Mouse (Mus musculus): ENCODE data around the gene Aox1.
"Not testable (repeated sequence)": the region's sequence is repeated elsewhere in the genome, so short reads cannot be mapped to it uniquely, and the experiment has no call there.

The Aox1 gene

GRCm38 (mm10) chr1:58029636-58030117 lies at the start of gene Aox1:
Aox1 (plus strand) TSS chr1:58029931.
- in situ Hi-C loops (cut with MboI, MseI), result loop anchor here (5.0 kb wide), 1 partner anchor 597 kb away; no protein-coding TSS in a partner anchor

GRCm38 (mm10) chr1:57989052-57989600 lies 40.6 kb upstream of the Aox1 start:
- in situ Hi-C loops (cut with MboI, MseI), result no loop called here

- in situ Hi-C loops (cut with MboI, MseI), result no loop called here
Measured at GRCm38 (mm10) chr1:57991277-57991676, 38.5 kb upstream of the Aox1 start.

GRCm38 (mm10) chr1:57995432-57996132 lies 34.1 kb upstream of the Aox1 start, which contains the start of gene Sgo2a:
Sgo2a (plus strand) TSS chr1:57995971.
- in situ Hi-C loops (cut with MboI, MseI), result no loop called here

GRCm38 (mm10) chr1:57996133-57996615 lies 33.6 kb upstream of the Aox1 start:
- in situ Hi-C loops (cut with MboI, MseI), result no loop called here

GRCm38 (mm10) chr1:57998146-57998545 lies 31.6 kb upstream of the Aox1 start:
- in situ Hi-C loops (cut with MboI, MseI), result no loop called here

- in situ Hi-C loops (cut with MboI, MseI), result not testable (repeated sequence)
Measured at GRCm38 (mm10) chr1:58006388-58006787, 23.3 kb upstream of the Aox1 start.

- in situ Hi-C loops (cut with MboI, MseI), result no loop called here
Measured at GRCm38 (mm10) chr1:58018856-58019255, 10.9 kb upstream of the Aox1 start, which contains the start of gene Kctd18. Kctd18 (minus strand) TSS chr1:58018956.

GRCm38 (mm10) chr1:58027707-58028106 lies 2.0 kb upstream of the Aox1 start:
- in situ Hi-C loops (cut with MboI, MseI), result no loop called here

GRCm38 (mm10) chr1:58030156-58030871 lies 583 bp downstream of the Aox1 start:
- in situ Hi-C loops (cut with MboI, MseI), result loop anchor here (5.0 kb wide), 1 partner anchor 598 kb away; no protein-coding TSS in a partner anchor

- in situ Hi-C loops (cut with MboI, MseI), result loop anchor here (5.0 kb wide), 1 partner anchor 599 kb away; no protein-coding TSS in a partner anchor
Measured at GRCm38 (mm10) chr1:58031160-58031769, 1.5 kb downstream of the Aox1 start.

GRCm38 (mm10) chr1:58037306-58037705 lies 7.6 kb downstream of the Aox1 start:
- in situ Hi-C loops (cut with MboI, MseI), result not testable (repeated sequence)

- in situ Hi-C loops (cut with MboI, MseI), result no loop called here
Measured at GRCm38 (mm10) chr1:58045076-58045475, 15.3 kb downstream of the Aox1 start.

GRCm38 (mm10) chr1:58045546-58045945 lies 15.8 kb downstream of the Aox1 start:
- in situ Hi-C loops (cut with MboI, MseI), result no loop called here

GRCm38 (mm10) chr1:58046721-58047290 lies 17.1 kb downstream of the Aox1 start:
- in situ Hi-C loops (cut with MboI, MseI), result no loop called here

GRCm38 (mm10) chr1:58049126-58049525 lies 19.4 kb downstream of the Aox1 start:
- in situ Hi-C loops (cut with MboI, MseI), result no loop called here

- in situ Hi-C loops (cut with MboI, MseI), result no loop called here
Measured at GRCm38 (mm10) chr1:58055598-58055997, 25.9 kb downstream of the Aox1 start.

GRCm38 (mm10) chr1:58056074-58056807 lies 26.5 kb downstream of the Aox1 start:
- in situ Hi-C loops (cut with MboI, MseI), result no loop called here

GRCm38 (mm10) chr1:58056939-58057338 lies 27.2 kb downstream of the Aox1 start:
- in situ Hi-C loops (cut with MboI, MseI), result no loop called here

- in situ Hi-C loops (cut with MboI, MseI), result no loop called here
Measured at GRCm38 (mm10) chr1:58058846-58059245, 29.1 kb downstream of the Aox1 start.

- in situ Hi-C loops (cut with MboI, MseI), result no loop called here
Measured at GRCm38 (mm10) chr1:58062131-58062530, 32.4 kb downstream of the Aox1 start.

All from regulatory T cell (primary cell).